Mouse (Mus musculus) heart, postnatal 4 days (tissue): ENCODE data around the gene Lca5l. TPM values are rescaled to one million over a fixed set of nuclear protein-coding genes. Genes with fewer than 3 reads are reported as not detected.
A peak's percentile ranks its signal among the peaks of the same experiment; 100 is the strongest.
"Not testable (repeated sequence)": the region's sequence is repeated elsewhere in the genome, so short reads cannot be mapped to it uniquely, and the experiment has no call there.

Experiments
- DNase-seq: peaks from one replicate; pipeline ENCODE4 v3.0.0; 2021
- total RNA-seq, 2 experiments: library from RNA; stranded (reverse); gene quantifications; 2 replicates each; pipeline ENCODE4 v1.2.3; 2021

The Lca5l gene
- total RNA-seq, 2 experiments from 2014 or later, result 1.5 to 1.7 TPM

DNA sequence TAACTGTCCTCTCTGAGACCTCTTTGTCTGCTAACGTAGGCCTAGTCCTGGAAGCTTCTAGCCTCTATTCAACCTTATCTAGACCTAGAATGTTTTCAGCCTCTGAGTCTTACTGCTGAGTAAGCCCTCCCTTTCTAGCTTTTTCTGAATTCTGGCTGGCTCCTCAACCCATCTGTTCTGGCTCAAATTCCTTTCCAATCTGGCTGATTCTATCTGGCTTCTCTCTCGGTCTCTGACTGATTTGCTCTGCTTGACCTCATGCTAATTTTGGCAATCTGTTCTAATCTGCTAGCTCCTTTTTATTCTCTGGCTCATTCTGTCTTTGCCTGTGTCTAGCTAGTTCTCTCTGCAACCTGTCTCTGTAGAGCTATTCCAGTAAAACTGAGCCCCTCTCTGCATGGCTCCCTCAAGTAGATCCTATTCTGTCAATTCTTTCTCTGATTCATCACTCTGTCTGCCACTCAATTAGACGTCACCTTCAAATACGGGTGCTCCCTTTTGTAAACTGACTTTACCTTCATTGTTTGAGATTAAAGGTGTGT is 26.3 kb downstream of the Lca5l start:
- DNase-seq, result no peak

DNA sequence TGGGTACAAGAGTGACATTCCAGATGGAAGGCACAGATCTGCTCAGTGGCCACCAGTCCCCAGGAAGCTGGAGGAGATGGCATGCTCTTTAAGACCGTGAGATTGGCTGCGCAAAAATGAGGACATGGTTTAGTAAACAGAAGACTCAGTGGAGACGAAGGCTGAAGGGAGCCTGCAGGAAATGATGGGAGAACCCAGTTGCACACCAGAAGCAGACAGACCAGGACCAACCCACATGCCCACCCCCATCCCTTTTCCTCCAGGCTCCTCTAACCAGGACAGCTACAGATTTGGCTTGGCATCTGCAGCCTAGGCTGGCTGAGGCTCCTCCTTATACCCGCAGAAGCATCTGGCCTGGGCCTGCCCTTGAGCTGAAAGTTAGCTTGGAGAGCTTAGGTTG is 30.7 kb downstream of the Lca5l start:
- no peak for DNase-seq

DNA sequence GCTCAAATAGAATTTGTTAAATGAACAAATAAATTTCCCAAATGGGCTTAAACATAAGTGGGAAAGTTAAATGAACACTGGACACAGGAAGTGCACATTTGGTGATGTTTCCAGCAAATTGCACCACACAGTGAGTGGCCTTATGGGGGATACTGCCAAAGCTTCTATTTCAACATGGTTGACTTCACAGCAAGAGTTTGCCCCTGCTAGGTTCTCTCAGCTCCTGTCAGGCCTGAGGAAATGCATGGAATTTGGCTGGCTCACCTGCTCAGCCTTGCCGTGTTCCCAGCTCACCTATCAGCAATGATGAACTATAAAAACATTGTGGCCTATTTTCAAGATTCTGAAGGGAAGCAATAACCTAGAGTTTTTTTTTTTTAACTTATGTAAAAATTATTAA is 31.1 kb downstream of the Lca5l start:
- no peak for DNase-seq

DNA sequence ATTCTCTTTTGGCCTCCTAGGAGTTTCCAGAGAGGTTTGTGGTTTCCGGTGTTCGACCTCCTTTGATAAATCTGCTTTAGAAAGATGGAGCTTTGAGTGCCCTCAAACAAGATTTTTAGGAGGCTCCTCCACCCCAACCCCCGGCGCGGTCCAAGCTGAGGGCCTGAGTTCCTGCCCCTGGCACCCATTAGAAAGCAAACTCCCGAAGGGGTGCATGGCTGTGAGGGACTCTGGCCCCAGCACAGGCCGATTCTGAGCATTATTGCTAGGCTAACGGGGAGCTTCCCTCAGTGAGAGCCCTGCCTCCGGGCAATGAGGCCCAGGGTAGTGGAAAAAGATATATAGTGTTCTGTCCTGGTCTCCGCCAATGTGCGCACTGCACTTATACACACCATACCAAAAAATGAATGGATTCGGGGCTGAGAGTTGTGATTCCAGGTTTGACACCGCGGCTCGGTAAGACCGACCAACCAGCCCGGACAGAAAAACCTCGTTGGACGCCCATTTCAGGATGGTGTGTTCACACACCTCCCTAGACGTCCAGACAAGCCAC is 32.2 kb downstream of the Lca5l start:
- no peak for DNase-seq

DNA sequence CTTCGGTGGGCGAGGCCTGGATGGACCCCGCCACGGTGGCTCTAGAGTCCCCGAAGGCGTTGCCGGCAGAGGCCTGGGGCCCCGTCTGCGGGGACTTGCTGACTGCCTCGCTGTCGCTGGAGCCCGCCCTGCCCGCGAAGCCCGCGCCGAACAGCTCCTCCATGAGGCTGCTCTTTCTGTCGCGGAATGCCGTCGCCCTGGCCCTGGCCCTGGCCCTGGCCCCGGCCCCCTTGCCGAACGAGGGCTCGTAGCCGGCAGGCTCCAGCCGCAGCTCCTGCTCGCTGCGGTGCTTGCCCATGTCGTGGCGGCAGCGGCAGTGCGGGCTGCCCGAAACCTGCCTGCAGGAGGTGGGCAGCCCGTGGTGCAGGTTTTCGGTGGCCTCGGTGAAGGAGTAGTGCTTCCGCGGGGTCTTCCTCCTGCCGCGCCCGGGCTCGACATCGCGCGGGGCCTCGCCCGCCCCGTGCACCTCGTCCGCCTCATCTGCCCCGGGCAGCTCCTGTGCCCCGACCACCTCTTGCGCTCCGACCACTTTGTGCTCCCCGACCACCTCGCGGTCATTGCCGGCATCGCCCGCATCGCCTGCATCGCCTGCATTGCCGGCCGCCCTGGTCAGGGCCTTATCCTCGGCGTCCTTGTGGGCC is 32.9 kb downstream of the Lca5l start:
- peak; percentile 82 for DNase-seq

DNA sequence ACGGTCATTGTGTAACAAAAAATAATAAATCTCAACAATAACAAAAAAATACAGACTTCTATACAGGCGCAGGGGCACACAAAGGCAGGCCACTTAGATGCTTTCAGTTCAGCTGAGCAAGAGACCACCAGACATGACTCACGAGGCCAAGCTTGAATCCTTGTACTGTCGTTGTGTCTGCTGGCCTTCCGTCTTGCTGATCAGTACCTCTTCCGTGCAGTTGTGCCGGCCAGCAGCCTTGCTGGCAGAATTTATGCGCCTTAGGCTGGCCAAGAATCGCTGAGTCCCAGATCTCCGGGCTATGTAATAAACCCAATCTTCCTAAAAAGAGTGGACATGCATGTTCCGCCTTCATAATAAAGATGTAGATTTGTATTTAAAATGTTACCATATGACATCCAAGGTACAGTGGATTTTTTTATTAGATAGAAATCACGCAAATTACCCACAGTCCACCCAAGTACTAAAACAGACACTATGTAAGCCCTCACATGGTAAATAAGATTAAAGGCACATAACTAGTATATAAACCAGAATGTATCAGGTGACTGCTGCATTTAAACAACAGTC is 33.5 kb downstream of the Lca5l start:
- DNase-seq, result peak; percentile 18

DNA sequence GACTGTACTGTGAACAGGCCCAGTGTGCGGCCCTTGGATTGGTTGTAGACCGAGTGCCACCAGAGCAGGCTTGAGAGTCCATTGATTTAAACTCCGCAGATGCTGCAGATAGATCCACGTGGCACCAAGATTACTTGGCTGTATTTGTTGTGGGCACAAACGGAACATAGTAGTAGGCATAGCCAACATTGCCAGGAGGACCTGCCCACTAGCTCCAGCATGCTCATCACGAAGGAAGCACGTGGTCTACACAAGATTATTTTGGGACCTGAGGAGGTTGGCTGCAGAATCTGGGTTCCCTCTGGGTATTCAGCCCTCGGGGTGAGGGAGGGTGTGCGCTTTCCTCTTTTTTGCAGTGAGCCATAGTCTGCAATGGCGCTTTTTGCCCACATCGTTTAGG is 34.9 kb downstream of the Lca5l start:
- DNase-seq, result no peak

DNA sequence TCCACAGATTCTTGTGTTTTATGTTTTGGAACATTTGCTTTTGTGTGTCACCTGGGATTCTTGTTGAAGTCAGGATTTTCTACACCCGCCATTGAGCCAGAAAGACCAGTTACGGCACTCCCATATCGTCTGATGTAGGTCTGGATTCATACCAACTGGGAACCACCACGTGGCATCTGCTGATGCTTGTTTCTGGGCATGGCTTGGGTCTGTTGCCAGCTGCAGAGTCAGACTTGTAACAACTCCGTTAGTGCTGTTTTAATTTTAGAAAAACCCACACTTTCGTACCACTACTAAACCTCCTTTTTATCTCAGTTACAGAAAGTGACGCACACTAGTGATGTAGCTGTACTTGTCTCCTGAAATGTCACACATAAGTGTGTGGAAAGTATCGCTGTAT is 36.1 kb downstream of the Lca5l start:
- DNase-seq, result peak; percentile 37

DNA sequence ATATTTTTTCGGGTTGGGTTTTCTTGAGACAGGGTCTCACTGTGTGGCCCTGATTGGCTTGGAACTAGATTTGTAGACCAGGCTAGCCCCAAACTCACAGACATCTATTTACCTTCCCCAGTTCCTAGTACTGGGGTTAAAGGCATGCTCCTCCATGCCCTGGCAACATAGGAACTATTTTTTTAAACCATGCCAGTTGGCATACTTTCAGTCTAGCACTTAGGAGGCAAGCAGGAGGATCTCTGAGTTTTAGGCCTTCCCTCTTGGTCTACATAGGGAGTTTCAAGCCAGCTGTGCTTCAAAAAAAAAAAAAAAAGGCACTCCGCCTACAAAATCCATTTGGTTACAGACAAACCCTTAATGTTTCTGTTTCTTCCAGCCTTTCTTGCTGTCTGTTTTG is 37.6 kb downstream of the Lca5l start:
- no peak for DNase-seq

DNA sequence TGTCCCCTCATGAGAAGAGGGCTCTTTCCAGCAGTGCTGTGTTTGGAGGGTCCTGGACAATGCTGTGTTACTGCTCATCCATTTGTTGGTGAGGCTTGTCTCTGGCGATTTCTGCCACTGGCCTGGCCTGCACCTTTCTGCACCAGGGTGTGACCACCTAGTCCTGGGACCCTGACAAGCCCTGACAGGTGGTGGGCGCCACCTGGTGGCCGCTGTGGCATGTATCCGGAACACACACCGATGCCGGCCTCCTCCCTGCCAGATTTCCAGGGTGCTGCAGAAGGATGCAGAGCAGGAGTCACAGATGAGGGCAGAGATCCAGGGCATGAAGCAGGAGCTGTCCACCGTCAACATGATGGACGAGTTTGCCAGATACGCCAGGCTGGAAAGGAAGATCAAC is 40.5 kb downstream of the Lca5l start:
- peak; percentile 87 for DNase-seq

DNA sequence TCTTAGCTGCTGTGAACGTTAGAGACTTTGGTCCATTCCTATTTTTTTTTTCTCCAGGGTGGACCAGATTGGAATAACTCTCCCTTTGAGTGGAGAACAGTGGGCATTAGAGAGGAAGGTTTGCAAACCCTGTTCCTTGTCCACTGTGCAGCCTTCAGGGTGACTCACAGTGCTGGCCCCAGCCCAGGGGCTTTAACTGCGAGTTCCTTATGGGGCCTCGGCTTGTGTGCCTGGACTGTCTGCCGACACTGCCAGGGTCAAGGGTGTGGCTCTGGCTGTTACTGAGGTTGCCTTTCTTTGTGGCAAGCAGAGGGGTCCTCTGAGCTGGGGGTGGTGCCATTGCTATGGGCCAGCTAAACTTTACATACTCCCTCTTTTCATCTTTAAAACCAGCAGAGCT is 41.1 kb downstream of the Lca5l start:
- peak; percentile 51 for DNase-seq

DNA sequence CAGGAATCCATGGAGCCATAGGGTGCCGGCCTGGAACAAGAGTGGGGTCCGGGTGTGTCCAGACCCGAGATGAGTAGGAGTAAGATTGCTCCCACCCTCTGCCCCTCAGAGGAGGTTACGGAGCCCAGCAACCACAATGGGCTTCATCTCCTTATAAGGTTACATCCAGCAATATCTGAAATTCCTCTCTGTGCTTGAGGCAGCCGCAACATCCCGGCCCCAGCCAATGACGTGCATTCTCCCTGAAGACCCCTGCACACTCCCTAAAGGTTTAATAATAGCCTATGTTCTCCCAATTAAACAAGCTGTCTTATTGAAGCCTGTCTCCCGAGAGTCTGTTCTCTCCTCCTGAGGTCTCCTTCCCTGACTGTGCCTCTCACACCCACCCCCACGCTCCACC is 42.8 kb downstream of the Lca5l start:
- DNase-seq, result no peak

DNA sequence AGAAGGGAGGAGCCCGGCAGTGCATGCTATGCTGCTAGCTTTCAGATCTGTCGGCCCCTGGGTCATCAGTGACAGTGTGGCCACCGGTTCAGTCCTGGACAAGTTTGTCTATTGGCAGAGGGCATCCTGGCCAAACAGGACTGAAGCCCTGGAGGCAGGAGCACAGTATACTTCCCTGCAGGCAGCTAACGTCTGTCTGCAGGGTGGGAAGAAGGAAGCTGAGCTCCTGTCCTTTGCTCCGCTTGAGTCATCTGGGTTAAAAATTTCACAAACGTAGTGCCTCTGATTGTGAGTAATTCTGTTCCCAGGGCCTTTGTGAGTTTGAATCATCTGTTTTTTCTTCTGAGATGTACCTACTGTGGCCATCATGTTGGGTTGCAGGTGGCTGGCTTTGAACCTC is 43.2 kb downstream of the Lca5l start:
- DNase-seq, result no peak

DNA sequence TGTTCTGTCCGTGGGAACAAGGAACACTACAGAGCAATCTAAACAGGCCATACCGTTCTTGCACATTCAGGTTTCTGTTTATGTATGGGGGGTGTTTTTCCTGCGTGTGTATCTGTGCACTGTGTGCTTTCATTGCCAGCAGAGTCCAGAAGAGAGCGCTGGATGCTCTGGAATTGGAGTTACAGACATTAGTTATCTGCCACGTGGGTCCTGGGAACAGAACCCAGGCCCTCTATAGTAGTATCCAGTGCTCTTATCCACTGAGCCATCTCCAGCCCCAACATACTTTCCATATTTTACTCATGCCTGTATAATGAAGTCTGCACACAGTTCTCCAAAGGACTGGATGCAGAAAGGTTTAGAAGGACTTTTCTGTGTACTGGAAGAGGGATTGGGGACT is 46.3 kb downstream of the Lca5l start:
- DNase-seq, result no peak

DNA sequence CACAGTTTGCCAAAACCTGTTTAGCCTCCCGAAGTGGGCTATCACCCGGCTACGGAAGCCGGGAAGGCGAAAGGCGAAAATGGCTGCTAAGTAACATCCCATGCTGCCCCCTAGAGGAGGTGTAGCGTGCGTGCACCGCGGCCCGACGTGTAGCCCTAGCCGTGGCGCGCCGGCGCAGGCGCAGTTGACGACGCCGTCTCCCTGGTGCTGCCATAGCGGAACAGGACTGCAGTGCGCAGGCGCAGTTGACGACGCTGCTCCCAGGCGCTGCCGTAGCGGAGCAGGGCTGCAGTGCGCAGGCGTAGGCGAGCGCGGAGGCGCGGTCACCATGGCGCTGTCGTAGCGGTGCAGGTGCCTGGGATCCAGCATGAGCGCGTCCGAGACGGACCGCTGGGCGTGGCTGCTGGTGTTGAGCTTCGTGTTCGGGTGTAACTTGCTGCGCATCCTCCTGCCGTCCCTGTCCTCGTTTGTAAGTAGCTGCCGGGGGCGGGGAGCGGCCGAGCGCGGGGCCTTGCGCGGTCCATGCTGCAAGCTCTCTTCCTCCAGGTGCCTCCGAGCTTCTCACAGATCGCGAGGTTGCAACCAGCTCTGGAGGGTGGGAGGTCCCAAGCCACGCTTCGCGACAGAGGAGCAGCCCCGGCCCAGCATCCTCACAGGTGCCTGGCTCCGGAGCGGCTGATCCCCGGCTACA is 46.8 kb downstream of the Lca5l start, which contains the start of gene Wrb:
Gene Wrb, plus strand, starts transcription at position 298 of the 691 bp plus-strand sequence.
- DNase-seq, result peak; percentile 100

DNA sequence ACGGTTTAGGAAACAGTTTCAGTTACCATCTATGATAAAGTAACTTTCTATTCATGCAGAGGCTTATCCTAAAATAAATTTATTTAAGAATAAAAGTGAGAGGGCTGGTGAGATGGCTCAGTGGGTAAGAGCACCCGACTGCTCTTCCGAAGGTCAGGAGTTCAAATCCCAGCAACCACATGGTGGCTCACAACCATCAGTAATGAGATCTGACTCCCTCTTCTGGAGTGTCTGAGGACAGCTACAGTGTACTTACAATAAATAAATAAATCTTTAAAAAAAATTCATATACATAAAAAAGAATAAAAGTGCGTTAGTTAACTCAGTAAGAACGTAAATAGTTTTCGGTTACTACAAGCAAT is 47.3 kb downstream of the Lca5l start:
- not testable (repeated sequence) for DNase-seq

DNA sequence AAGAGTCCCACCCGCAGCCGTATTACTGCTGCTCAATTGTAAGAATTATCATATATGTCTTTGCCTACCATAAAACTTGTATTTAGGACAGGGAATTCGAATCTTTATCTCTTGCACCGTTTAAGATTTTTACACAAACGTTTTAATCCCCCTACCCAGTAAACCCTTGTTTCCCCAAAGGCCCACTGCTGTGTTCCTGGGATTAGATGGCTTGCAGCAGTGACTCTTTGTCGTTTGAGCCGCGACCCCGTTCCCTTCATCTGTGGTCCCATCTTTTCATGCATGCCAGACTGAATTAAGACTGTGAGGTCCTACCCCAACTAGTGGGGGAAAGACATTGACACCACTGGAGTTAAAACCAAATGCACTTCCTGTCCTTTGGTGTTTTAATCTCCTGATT is 63.6 kb downstream of the Lca5l start:
- no peak for DNase-seq

DNA sequence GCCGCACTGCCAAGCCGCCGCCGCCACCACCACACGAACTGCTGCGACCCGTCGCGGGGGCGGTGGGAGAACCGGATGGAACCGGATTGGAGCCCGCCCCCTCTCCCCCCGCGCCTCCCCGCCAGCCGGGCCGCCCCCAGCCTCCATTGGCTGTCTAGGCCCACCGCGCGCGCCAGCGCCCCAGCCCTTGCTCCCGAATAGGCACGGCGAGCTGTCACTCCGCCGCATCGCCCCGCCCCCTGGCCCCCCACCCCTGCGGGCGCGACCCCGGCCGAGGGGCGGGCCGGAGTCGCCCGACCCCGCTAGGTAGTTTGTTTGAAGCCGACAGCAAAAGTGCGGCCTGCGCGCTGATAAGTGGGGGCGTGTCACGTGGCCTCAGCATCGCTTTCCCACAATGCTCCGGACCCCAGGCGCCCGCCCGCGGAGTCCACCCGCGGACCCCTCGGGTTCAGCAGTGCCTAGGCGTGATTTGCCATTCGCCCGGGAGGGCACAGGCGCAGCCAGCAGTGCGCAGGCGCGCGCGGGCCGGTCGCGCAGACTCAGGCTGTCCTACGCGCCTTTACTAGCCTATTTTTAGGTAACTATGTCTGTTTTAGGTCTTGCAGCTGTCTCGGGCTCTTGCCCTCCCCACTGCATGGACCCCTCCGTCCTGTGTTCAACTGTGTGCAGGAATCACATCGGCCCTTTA is 64.3 kb downstream of the Lca5l start, which contains the start of gene Hmgn1:
Gene Hmgn1, minus strand, starts transcription at position 73 of the 688 bp plus-strand sequence.
- DNase-seq, result peak; percentile 98

DNA sequence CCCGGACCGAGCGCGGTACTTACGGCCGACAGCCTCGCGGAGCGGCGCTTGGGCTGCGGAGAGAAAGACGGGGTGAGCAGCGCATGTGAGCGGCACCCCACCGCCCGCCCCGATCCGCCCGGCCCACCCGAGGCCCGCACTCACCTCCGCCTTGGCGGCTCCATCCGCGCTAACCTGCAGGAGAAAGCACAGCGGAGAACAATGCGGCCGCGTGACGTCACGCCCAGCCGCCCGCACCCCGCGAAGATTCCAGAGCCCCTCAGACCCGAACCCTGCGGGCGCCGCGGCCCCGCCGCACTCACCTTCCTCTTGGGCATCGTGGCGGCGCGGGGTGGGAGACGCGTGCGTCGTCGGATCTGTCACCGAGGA is 64.8 kb downstream of the Lca5l start:
- no peak for DNase-seq

DNA sequence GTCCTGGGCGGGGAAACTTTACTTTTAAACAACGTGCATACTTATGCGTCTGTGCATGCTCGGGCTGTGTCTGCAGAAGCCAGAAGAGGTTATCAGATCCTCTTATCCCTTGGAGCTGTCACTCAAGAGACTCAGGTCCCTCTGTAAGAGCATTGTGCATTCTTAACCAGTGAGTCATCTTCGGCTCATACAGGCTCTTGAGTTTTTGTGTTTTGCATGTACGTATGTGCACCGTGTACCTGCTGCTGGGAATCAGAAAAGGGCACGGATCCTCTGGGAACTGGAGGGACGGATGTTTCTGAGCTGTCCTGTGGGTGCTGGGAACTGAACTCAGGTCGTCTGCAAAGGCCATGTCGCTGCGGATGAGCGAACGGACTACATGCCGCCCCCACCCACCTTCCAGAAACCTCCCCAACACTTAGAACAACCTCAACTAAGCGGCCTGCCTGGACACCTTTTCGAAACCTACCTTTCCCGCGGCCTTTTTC is 65.3 kb downstream of the Lca5l start:
- peak; percentile 22 for DNase-seq

DNA sequence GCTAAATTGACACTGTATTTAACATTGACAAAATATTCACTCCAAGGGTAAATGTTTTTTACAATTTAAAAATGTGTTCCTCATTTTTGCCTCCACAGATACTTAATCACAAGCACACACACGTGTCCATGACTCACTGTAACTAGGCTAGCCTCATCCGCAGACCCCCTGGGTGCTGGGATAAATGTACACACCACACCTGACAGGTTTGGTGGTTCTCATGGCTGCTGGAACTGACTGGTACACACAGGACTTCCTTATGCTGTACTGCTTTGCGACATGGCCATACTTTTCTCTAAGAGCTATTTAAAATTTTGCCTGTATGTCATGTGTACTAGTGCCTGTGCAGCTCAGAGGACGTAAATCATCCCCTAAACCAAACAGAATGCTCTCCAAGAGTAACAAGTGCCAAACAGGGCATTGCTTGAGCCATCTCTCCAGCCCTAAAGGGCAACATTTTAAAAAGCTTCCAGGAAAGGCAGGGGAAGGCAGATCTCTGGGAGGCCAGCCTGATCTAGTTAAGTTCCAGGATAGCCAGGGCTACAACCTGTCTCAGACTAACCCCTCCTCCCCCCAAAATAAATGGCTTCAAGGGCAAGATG is 71.9 kb downstream of the Lca5l start:
- no peak for DNase-seq

DNA sequence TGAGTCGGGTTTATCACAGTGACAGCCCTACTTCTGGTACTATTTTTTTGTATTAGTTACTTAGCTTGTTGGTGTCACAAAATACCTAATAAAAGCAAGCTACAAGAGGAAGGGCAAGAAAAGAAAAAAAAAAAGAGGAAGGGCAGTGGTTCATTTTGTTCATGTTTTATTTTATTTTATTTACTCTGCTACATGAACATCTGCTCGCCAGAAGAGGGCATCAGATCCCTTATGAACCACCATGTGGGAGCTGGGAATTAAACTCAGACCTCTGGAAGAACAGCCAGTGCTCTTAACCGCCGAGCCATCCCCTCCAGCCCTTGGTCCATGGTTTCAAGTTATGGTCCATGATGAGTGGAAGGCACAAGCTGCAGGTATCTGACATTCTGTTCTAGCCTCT is 77.3 kb downstream of the Lca5l start:
- no peak for DNase-seq
